Comparison of ENCODE assay signal across 9 mouse cellular contexts in genomic region chr5:119831201-119831771, GRCm38 (mm10). TPM values are rescaled to one million over a fixed set of nuclear protein-coding genes. Genes with fewer than 3 reads are reported as not detected.
DNase-seq lines count a peak whose midpoint lies in the region; ATAC-seq and TF ChIP-seq lines count a peak whose summit lies in the region.
"Had no signal": no experiment of that assay in that cellular context is flagged by ENCODE, and none has a peak within 500 bp of the region (broad histone marks: within the 10 kb centered on the region; RNA-seq: fewer than 3 reads in every experiment).

No protein-coding gene starts in this region.

- H3K4me3 ChIP-seq in lung, embryonic 14.5 days (ENCODE audit: low read depth, low read length): peak overlapping the region; percentile 63
- 0 out of 2 replicates have a peak overlapping the region, but pooled peaks have one; percentile 3 for H3K4me3 ChIP-seq in embryonic facial prominence, embryonic 10.5 days

- no peaks in the 10 kb centered on the region for H3K9me3 ChIP-seq in lung, embryonic 14.5 days (ENCODE audit: low read depth, low read length)
- H3K9me3 ChIP-seq in embryonic facial prominence, embryonic 10.5 days: no peaks in the 10 kb centered on the region

- H3K27me3 ChIP-seq in lung, embryonic 14.5 days (ENCODE audit: insufficient read depth, low read length): peaks cover 33% of the 10 kb centered on the region
- peaks cover 100% of the 10 kb centered on the region for H3K27me3 ChIP-seq in embryonic facial prominence, embryonic 10.5 days (replicated peaks; ENCODE audit: low read depth, poor library complexity, severe bottlenecking)

- no peak for ATAC-seq in lung, embryonic 14.5 days (ENCODE audit: insufficient read depth)
- no peak for ATAC-seq in CD4-positive, CD25-positive, alpha-beta regulatory T cell, adult 4 months
- no peak for ATAC-seq in inflammation-experienced regulatory T-cells, adult 6 months

- H3K9ac ChIP-seq in lung, embryonic 14.5 days: peak overlapping the region; percentile 98

- DNase-seq in lung, embryonic 14.5 days: no peak
- no peak for DNase-seq in lung, adult 18-20 months
- DNase-seq in embryonic facial prominence, embryonic 10.5 days (ENCODE audit: low spot score): peak; percentile 59
- peak; percentile 18 for DNase-seq in heart, postnatal 25 days (ENCODE audit: low spot score)
- DNase-seq in retina, embryonic 14.5 days (ENCODE audit: low spot score): peak; percentile 39
- no peak for DNase-seq in frontal cortex, postnatal 25 days (ENCODE audit: low spot score in 2 of 2)

- H3K4me1 ChIP-seq in lung, embryonic 14.5 days (ENCODE audit: insufficient read depth): peaks cover 8% of the 10 kb centered on the region; the same call in 1 of the 2 replicates
- peaks cover 11% of the 10 kb centered on the region for H3K4me1 ChIP-seq in embryonic facial prominence, embryonic 10.5 days

- H3K27ac ChIP-seq in lung, embryonic 14.5 days (ENCODE audit: low read depth): peak overlapping the region; percentile 97
- H3K27ac ChIP-seq in embryonic facial prominence, embryonic 10.5 days (replicated peaks): no peak overlapping the region

- peaks cover 7% of the 10 kb centered on the region; the same call in 1 of the 2 replicates for H3K36me3 ChIP-seq in lung, embryonic 14.5 days (ENCODE audit: insufficient read depth)
- H3K36me3 ChIP-seq in embryonic facial prominence, embryonic 10.5 days (replicated peaks): no peaks in the 10 kb centered on the region

- WGBS in lung, embryonic 14.5 days: under 1% methylated on average over 33 of the region's 33 CpGs
- WGBS in embryonic facial prominence, embryonic 10.5 days: under 1% methylated on average over 33 of the region's 33 CpGs

- no peak for TF ChIP-seq CTCF in lung, embryonic 14.5 days (IDR thresholded peaks at IDR 0.05; ENCODE audit: low read depth)

- peak overlapping the region; percentile 84 for H3K4me2 ChIP-seq in lung, embryonic 14.5 days

- intact Hi-C loops in heart, postnatal 25 days (cut with DNase I): no loop called here

RNA-seq across cellular contexts. Expression of gene Tbx5, which starts 1.2 kb away (rescaled TPM):
- 57.7 and 59.4 TPM in 2 replicates for polyA plus RNA-seq in lung, embryonic 14.5 days (2014; fragmentation: Nextera tagmentation; extraction: Ambion mirVana)
- polyA plus RNA-seq in embryonic facial prominence, embryonic 10.5 days (2016; fragmentation: Nextera tagmentation; extraction: Ambion mirVana): 0.45 and 0.98 TPM in 2 replicates
- total RNA-seq in heart, postnatal 25 days (2021): 10 to 100 TPM; 29.0 to 33.6 TPM
- not detected for polyA plus RNA-seq in CD4-positive, CD25-positive, alpha-beta regulatory T cell, adult 4 months (2017; shearing (Covaris generic))
- polyA plus RNA-seq in inflammation-experienced regulatory T-cells, adult 6 months (2017; shearing (Covaris generic)): not detected
- total RNA-seq: neutrophil, adult 5-6 weeks had no signal

Comparison
In these comparisons a context has a peak if more than half of its experiments do, and no peak if none do; other contexts are left out.
1. DNase-seq: peak in embryonic facial prominence, embryonic 10.5 days (single experiment), heart, postnatal 25 days (single experiment) and retina, embryonic 14.5 days (single experiment); none in lung, embryonic 14.5 days (single experiment), lung, adult 18-20 months (0 of 2) and frontal cortex, postnatal 25 days (0 of 2).
2. RNA of gene Tbx5, which starts 1.2 kb away (polyA plus RNA-seq): 57.7 to 59.4 TPM in lung, embryonic 14.5 days; 0.45 to 0.98 TPM in embryonic facial prominence, embryonic 10.5 days, not detected in CD4-positive, CD25-positive, alpha-beta regulatory T cell, adult 4 months and not detected in inflammation-experienced regulatory T-cells, adult 6 months; every median in the first group is over 10 times any median in the second.